9 mouse cellular contexts compared by ENCODE assay signal in the genomic region with DNA sequence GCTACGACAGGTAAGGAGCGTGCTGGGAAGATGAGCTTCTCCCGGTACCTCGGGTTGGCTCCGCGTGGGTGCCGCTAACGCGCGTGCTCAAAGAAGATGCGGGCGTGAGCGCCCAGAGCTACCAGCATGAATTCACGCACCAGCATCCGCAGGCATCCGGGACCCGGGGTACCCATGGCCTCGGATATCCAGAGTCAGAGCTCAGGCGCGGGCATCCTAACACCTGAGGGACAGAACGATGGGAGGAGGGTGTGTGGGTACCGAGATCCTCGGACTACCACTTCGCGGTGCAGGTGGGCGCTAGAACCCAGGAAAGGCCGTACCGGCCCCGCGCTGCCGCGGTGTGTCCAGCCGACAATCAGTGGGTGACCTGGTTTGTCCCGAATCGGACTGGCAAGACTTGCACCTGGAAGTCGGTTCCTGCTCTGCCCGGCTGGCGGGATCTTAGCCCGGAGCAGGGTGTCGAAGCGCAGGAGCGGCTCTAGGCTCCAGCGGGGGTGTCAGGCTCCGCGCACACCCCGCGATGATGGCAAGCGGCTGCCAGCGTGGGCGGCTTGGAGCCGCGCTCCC. TPM values are rescaled to one million over a fixed set of nuclear protein-coding genes. Genes with fewer than 3 reads are reported as not detected.
DNase-seq lines count a peak whose midpoint lies in the region; ATAC-seq and TF ChIP-seq lines count a peak whose summit lies in the region.
"Had no signal": no experiment of that assay in that cellular context is flagged by ENCODE, and none has a peak within 500 bp of the region (broad histone marks: within the 10 kb centered on the region; RNA-seq: fewer than 3 reads in every experiment).

No protein-coding gene starts in this region.

- no peak for TF ChIP-seq POLR2A in liver, adult 2 months (IDR thresholded peaks at IDR 0.05; ENCODE audit: extremely low read depth, insufficient read depth, low read length)

- DNase-seq in liver, adult 2 months (ENCODE audit: extremely low read depth, low read depth, low spot score) = no peak
- DNase-seq in liver = no peak
- DNase-seq in cerebellum, adult 11 months = peak; percentile 55
- no peak for DNase-seq in thymus, adult 18-20 months

- ATAC-seq in forebrain, embryonic 15.5 days (replicated peaks) = peak; percentile 36
- ATAC-seq in intestine, postnatal 0 days = 0 out of 2 replicates have a peak, but pooled peaks have one; percentile 31
- ATAC-seq in liver, embryonic 16.5 days (ENCODE audit: low read depth) = no peak
- 0 out of 2 replicates have a peak, but pooled peaks have one; percentile 20 for ATAC-seq in stomach, embryonic 14.5 days (ENCODE audit: insufficient number of reproducible peaks, insufficient read depth, low FRiP score, low read depth)

- 3% methylated on average over 52 of the region's 52 CpGs for WGBS in liver, adult 2 months
- WGBS in forebrain, embryonic 15.5 days = 2% methylated on average over 52 of the region's 52 CpGs
- WGBS in intestine, postnatal 0 days = under 1% methylated on average over 52 of the region's 52 CpGs
- WGBS in liver, embryonic 16.5 days (ENCODE audit: insufficient replicate concordance) = 3% methylated on average over 52 of the region's 52 CpGs
- WGBS in stomach, embryonic 14.5 days = 1% methylated on average over 52 of the region's 52 CpGs

- peak overlapping the region; percentile 90 for H3K4me2 ChIP-seq in forebrain, embryonic 15.5 days (replicated peaks)
- H3K4me2 ChIP-seq in intestine, postnatal 0 days (replicated peaks; ENCODE audit: low read depth) = peak overlapping the region; percentile 63
- peak overlapping the region; percentile 35; the same call in 1 of the 2 replicates for H3K4me2 ChIP-seq in liver, embryonic 16.5 days (ENCODE audit: low read depth, low read length)
- peak overlapping the region; percentile 85 for H3K4me2 ChIP-seq in stomach, embryonic 14.5 days (replicated peaks; ENCODE audit: low read depth, low read length)

- H3K4me3 ChIP-seq in liver, adult 2 months (ENCODE audit: insufficient read depth, low read depth, low read length) = peak overlapping the region; percentile 14; the same call in 1 of the 2 replicates
- H3K4me3 ChIP-seq in forebrain, embryonic 15.5 days = peak overlapping the region; percentile 69
- H3K4me3 ChIP-seq in intestine, postnatal 0 days (ENCODE audit: low read depth, low read length) = peak overlapping the region; percentile 38
- peak overlapping the region; percentile 18 for H3K4me3 ChIP-seq in liver, embryonic 16.5 days (ENCODE audit: low read depth, low read length)
- peak overlapping the region; percentile 41 for H3K4me3 ChIP-seq in stomach, embryonic 14.5 days (ENCODE audit: low read depth, low read length)

- H3K36me3 ChIP-seq in liver, adult 2 months (ENCODE audit: control insufficient read depth, insufficient read depth, low read length) = no peaks in the 10 kb centered on the region
- peaks cover 5% of the 10 kb centered on the region; the same call in 1 of the 2 replicates for H3K36me3 ChIP-seq in forebrain, embryonic 15.5 days
- no peaks in the 10 kb centered on the region for H3K36me3 ChIP-seq in intestine, postnatal 0 days (ENCODE audit: control insufficient read depth, insufficient read depth)
- H3K36me3 ChIP-seq in liver, embryonic 16.5 days (ENCODE audit: control insufficient read depth, insufficient read depth) = no peaks in the 10 kb centered on the region
- H3K36me3 ChIP-seq in stomach, embryonic 14.5 days (ENCODE audit: control insufficient read depth, insufficient read depth, low read length) = no peaks in the 10 kb centered on the region

- no peaks in the 10 kb centered on the region for H3K9me3 ChIP-seq in forebrain, embryonic 15.5 days
- no peaks in the 10 kb centered on the region for H3K9me3 ChIP-seq in intestine, postnatal 0 days (ENCODE audit: control insufficient read depth)
- no peaks in the 10 kb centered on the region for H3K9me3 ChIP-seq in liver, embryonic 16.5 days (replicated peaks; ENCODE audit: control insufficient read depth, low read length)
- no peaks in the 10 kb centered on the region for H3K9me3 ChIP-seq in stomach, embryonic 14.5 days (ENCODE audit: control insufficient read depth, low read depth, low read length)

- H3K27me3 ChIP-seq in liver, adult 2 months (ENCODE audit: control insufficient read depth, insufficient read depth, low read length) = no peaks in the 10 kb centered on the region; the same call in 1 of the 2 replicates
- H3K27me3 ChIP-seq in forebrain, embryonic 15.5 days = peaks cover 27% of the 10 kb centered on the region; the same call in 1 of the 2 replicates
- peaks cover 33% of the 10 kb centered on the region for H3K27me3 ChIP-seq in intestine, postnatal 0 days (replicated peaks; ENCODE audit: control insufficient read depth, insufficient read depth, low read length)
- H3K27me3 ChIP-seq in liver, embryonic 16.5 days (ENCODE audit: control insufficient read depth, insufficient read depth, low read depth, low read length) = peaks cover 41% of the 10 kb centered on the region
- peaks cover 26% of the 10 kb centered on the region for H3K27me3 ChIP-seq in stomach, embryonic 14.5 days (ENCODE audit: control insufficient read depth, insufficient read depth, low read length)

- no peak overlapping the region for H3K27ac ChIP-seq in liver, adult 2 months (replicated peaks; ENCODE audit: insufficient read depth, low read depth, low read length)
- H3K27ac ChIP-seq in forebrain, embryonic 15.5 days (replicated peaks) = peak overlapping the region; percentile 67
- H3K27ac ChIP-seq in intestine, postnatal 0 days (ENCODE audit: low read depth, low read length) = no peak overlapping the region
- H3K27ac ChIP-seq in liver, embryonic 16.5 days (ENCODE audit: low read length) = no peak overlapping the region
- no peak overlapping the region for H3K27ac ChIP-seq in stomach, embryonic 14.5 days (ENCODE audit: low read length)

- TF ChIP-seq CTCF in liver, adult 2 months (IDR thresholded peaks at IDR 0.05; ENCODE audit: low read depth, low read length) = no peak
- TF ChIP-seq CTCF in intestine, postnatal 0 days (IDR thresholded peaks at IDR 0.05; ENCODE audit: low read depth) = no peak

- no peaks in the 10 kb centered on the region for H3K4me1 ChIP-seq in liver, adult 2 months (ENCODE audit: control insufficient read depth, insufficient read depth, low read length)
- H3K4me1 ChIP-seq in forebrain, embryonic 15.5 days = peaks cover 19% of the 10 kb centered on the region
- no peaks in the 10 kb centered on the region for H3K4me1 ChIP-seq in intestine, postnatal 0 days (replicated peaks; ENCODE audit: control insufficient read depth, insufficient read depth, low read length)
- H3K4me1 ChIP-seq in liver, embryonic 16.5 days (ENCODE audit: control insufficient read depth, low read depth, low read length) = no peaks in the 10 kb centered on the region; the same call in 1 of the 2 replicates
- 0 out of 2 replicates have a peak, but pooled peaks cover 4% of the 10 kb centered on the region for H3K4me1 ChIP-seq in stomach, embryonic 14.5 days (ENCODE audit: control insufficient read depth, insufficient read depth, low read length)

- H3K79me2 ChIP-seq in liver, adult 2 months (ENCODE audit: control insufficient read depth, insufficient read depth, low read length) = no peaks in the 10 kb centered on the region

- no peak overlapping the region for H3K9ac ChIP-seq in liver, adult 2 months (ENCODE audit: low read depth, low read length)
- H3K9ac ChIP-seq in forebrain, embryonic 15.5 days (replicated peaks) = peak overlapping the region; percentile 70
- no peak overlapping the region for H3K9ac ChIP-seq in intestine, postnatal 0 days (ENCODE audit: low read depth, low read length)
- H3K9ac ChIP-seq in liver, embryonic 16.5 days (ENCODE audit: low read depth, low read length) = no peak overlapping the region
- H3K9ac ChIP-seq in stomach, embryonic 14.5 days (replicated peaks; ENCODE audit: low read depth, low read length) = no peak overlapping the region

RNA-seq across cellular contexts. Expression of a gene that starts 0.7 kb away (rescaled TPM):
- total RNA-seq in liver, adult 2 months (2014; rRNA removed) = under 0.01 and 0.07 TPM in 2 replicates
- polyA plus RNA-seq in liver, adult 2 months (2012; rRNA removed) = not detected in 2 replicates
- polyA plus RNA-seq in forebrain, embryonic 15.5 days (2015; fragmentation: Nextera tagmentation; extraction: Ambion mirVana) = 42.2 and 49.3 TPM in 2 replicates
- 1.1 and 1.4 TPM in 2 replicates for polyA plus RNA-seq in intestine, postnatal 0 days (2015; fragmentation: Nextera tagmentation; extraction: Ambion mirVana)
- polyA plus RNA-seq in liver, embryonic 16.5 days (2015; fragmentation: Nextera tagmentation; extraction: Ambion mirVana) = 0.05 and 0.11 TPM in 2 replicates
- 4.7 and 4.9 TPM in 2 replicates for polyA plus RNA-seq in stomach, embryonic 14.5 days (2014; fragmentation: Nextera tagmentation; extraction: Ambion mirVana)

RNA-seq across cellular contexts. Expression of a gene that starts 16.6 kb away (rescaled TPM):
- total RNA-seq in liver, adult 2 months (2014; rRNA removed) = 20.6 and 31.7 TPM in 2 replicates
- 47.2 and 48.1 TPM in 2 replicates for polyA plus RNA-seq in liver, adult 2 months (2012; rRNA removed)
- 85.2 and 86.8 TPM in 2 replicates for polyA plus RNA-seq in forebrain, embryonic 15.5 days (2015; fragmentation: Nextera tagmentation; extraction: Ambion mirVana)
- 57.5 and 64.5 TPM in 2 replicates for polyA plus RNA-seq in intestine, postnatal 0 days (2015; fragmentation: Nextera tagmentation; extraction: Ambion mirVana)
- 28.0 and 29.1 TPM in 2 replicates for polyA plus RNA-seq in liver, embryonic 16.5 days (2015; fragmentation: Nextera tagmentation; extraction: Ambion mirVana)
- polyA plus RNA-seq in stomach, embryonic 14.5 days (2014; fragmentation: Nextera tagmentation; extraction: Ambion mirVana) = 110 and 113 TPM in 2 replicates

RNA-seq across cellular contexts. Expression of a gene that starts 20.9 kb away (rescaled TPM):
- under 0.01 and 0.09 TPM in 2 replicates for total RNA-seq in liver, adult 2 months (2014; rRNA removed)
- not detected in 2 replicates for polyA plus RNA-seq in liver, adult 2 months (2012; rRNA removed)
- polyA plus RNA-seq in forebrain, embryonic 15.5 days (2015; fragmentation: Nextera tagmentation; extraction: Ambion mirVana) = 0.04 TPM in 1 of 2 replicates, not detected in the other
- 0.04 and 0.07 TPM in 2 replicates for polyA plus RNA-seq in intestine, postnatal 0 days (2015; fragmentation: Nextera tagmentation; extraction: Ambion mirVana)
- 0.04 TPM in 1 of 2 replicates, not detected in the other for polyA plus RNA-seq in liver, embryonic 16.5 days (2015; fragmentation: Nextera tagmentation; extraction: Ambion mirVana)
- not detected in 2 replicates for polyA plus RNA-seq in stomach, embryonic 14.5 days (2014; fragmentation: Nextera tagmentation; extraction: Ambion mirVana)

RNA-seq across cellular contexts. Expression of a gene that starts 56.6 kb away (rescaled TPM):
- total RNA-seq in liver, adult 2 months (2014; rRNA removed) = not detected in 2 replicates
- polyA plus RNA-seq in liver, adult 2 months (2012; rRNA removed) = not detected in 2 replicates
- polyA plus RNA-seq in forebrain, embryonic 15.5 days (2015; fragmentation: Nextera tagmentation; extraction: Ambion mirVana) = not detected in 2 replicates
- not detected in 2 replicates for polyA plus RNA-seq in intestine, postnatal 0 days (2015; fragmentation: Nextera tagmentation; extraction: Ambion mirVana)
- not detected in 2 replicates for polyA plus RNA-seq in liver, embryonic 16.5 days (2015; fragmentation: Nextera tagmentation; extraction: Ambion mirVana)
- polyA plus RNA-seq in stomach, embryonic 14.5 days (2014; fragmentation: Nextera tagmentation; extraction: Ambion mirVana) = not detected in 2 replicates
- total RNA-seq: left cerebral cortex, postnatal 10 days had no signal

Comparison
In these comparisons a context has a peak if more than half of its experiments do, and no peak if none do; other contexts are left out.
1. H3K4me3 ChIP-seq: peak in every context shown above with its lines; median percentile 69 in forebrain, embryonic 15.5 days; 41 in stomach, embryonic 14.5 days; 38 in intestine, postnatal 0 days; 18 in liver, embryonic 16.5 days; 14 in liver, adult 2 months.
2. H3K4me2 ChIP-seq: peak in every context shown above with its lines; median percentile 90 in forebrain, embryonic 15.5 days; 85 in stomach, embryonic 14.5 days; 63 in intestine, postnatal 0 days; 35 in liver, embryonic 16.5 days.